Mouse (Mus musculus) cortical plate, adult 2 months (tissue): Measurements from ENCODE around the gene Gm7102. TPM values are rescaled to one million over a fixed set of nuclear protein-coding genes. Genes with fewer than 3 reads are reported as not detected.
A peak's percentile ranks its signal among the peaks of the same experiment; 100 is the strongest.

ENCODE experiments used
- H3K27ac ChIP-seq: fragments of 200-500 bp; 2 replicates; pipeline ENCODE4 v1.5.1; 2012; ENCODE audit warnings: low read length, control low read depth, inconsistent platforms; ENCODE audit not compliant: insufficient read depth
- H3K4me1 ChIP-seq: fragments of 200-500 bp; 2 replicates; pipeline ENCODE4 v1.6.1; 2011; ENCODE audit warnings: low read length; ENCODE audit not compliant: control insufficient read depth, insufficient read depth
- H3K4me3 ChIP-seq: fragments of 200-500 bp; 2 replicates; pipeline ENCODE4 v1.5.1; 2011; ENCODE audit warnings: mild to moderate bottlenecking, low read length, control low read depth; ENCODE audit not compliant: insufficient read depth
- CTCF ChIP-seq: fragments of 200-500 bp; IDR thresholded peaks from 2 replicates; pipeline ENCODE4 v1.5.1; 2011; ENCODE audit warnings: mild to moderate bottlenecking, control low read depth, low read length; ENCODE audit not compliant: insufficient read depth; ENCODE audit errors: extremely low read depth
- POLR2A ChIP-seq: fragments of 200-500 bp; IDR thresholded peaks from 2 replicates; pipeline ENCODE4 v1.6.1; 2011; ENCODE audit warnings: mild to moderate bottlenecking, low read length, control low read depth; ENCODE audit not compliant: insufficient read depth; ENCODE audit errors: extremely low read depth
- polyA plus RNA-seq: library from polyadenylated mRNA; depleted of rRNA; stranded (reverse); fragments of >200 nt; gene quantifications from 2 replicates; pipeline ENCODE4 v1.2.3, GENCODE M21; 2012; rRNA removed

Gm7102 gene
- polyA plus RNA-seq, 1 experiment = not detected

DNA sequence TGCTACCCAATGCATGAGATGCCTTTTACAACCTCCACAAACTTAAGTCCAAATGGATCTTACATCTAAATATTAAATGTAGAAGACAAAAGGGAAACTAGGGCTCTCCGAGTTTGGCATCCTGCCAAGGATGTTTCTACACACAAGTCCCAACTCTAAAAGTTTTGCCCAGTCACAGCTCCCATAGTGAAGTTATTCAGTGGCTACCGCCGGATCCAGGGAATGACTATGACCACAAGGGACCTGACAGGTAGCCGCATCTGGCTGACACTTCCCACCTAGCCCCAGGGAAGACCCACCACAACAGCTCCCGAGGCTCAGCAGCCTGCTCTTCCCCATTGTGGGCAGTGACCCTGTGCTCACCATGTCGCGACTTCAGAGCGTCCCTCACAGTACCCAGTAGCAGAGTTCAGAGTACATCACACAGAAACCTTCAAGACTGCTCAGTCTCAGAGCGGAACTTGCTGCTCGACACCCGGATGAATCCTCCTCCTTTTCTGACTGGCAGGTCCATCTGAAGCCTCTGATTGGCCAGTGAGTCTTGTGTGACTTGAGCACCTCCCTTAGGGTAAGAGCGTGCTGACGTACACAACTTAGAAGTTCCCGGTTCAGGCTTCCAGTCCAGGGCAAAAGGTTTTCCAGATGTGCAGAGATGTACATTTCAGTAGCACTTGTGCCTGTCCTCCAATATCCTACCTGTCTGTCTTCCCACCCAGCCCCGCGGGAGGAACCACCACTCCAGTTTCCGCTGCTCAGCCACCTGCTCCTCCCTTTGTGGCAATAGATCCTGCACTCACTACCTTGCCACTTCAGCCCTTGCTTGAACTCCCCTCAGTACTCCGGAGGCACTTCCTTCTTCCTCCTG, 35.5 kb downstream of the Gm7102 start, which contains the start of gene Zfp950:
Zfp950 (minus strand) TSS at position 499 of the 865 bp plus-strand sequence.
- H3K4me1 ChIP-seq = peaks cover 2% of the 10 kb centered on the region; the same call in 1 of the 2 replicates
- no peak within 1 kb of the TSS for H3K27ac ChIP-seq
- peak within 1 kb of the TSS; percentile 84 for H3K4me3 ChIP-seq
- TF ChIP-seq POLR2A (0 out of 2 replicates have a peak, but pooled peaks have one; percentile 47), CTCF (no peak)

DNA sequence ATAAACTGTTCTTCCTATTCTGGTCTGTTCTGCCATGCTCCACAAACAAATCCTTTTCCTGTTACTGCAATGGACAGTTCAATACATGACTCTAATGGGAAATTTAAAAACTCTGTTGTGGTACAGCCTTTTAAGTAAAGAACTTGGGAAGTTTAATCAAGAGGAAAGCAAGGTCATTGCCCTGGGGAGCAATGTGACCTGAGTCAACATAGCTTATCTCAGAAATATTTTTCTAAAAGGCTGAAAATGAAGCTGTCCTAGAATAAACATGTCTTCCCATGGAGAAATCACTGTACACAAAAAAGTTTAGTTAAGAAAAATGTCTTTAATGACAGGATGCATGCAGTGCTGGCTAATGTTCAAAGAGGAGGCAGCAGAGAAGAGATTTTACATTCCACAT, 37.5 kb downstream of the Gm7102 start:
- H3K4me3 ChIP-seq = no peak overlapping the region
- TF ChIP-seq POLR2A = no peak
- no peak for TF ChIP-seq CTCF
- H3K4me1 ChIP-seq = peaks cover 2% of the 10 kb centered on the region; the same call in 1 of the 2 replicates
- no peak overlapping the region for H3K27ac ChIP-seq

DNA sequence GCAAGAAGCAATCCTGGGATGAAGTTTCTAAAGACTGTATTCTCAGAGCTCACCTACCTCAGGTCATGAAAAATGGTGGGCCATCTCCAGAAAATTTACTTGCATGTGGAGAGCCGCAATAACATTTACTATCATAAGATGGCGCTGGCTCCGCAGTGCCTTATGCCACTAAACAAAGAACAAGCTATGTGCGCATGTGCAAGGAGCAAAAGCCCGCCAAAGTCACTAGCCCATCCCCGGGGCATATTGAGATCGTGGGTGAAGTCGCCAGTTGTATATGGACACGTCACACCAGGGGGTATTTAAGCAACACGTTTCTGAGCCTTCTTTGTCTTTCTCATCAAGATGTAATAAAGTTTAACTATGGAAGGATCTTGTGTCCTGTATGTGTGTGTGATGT, 45.0 kb downstream of the Gm7102 start:
- Histone ChIP-seq H3K27ac (no peak overlapping the region), H3K4me3 (no peak overlapping the region), H3K4me1 (no peaks in the 10 kb centered on the region)
- TF ChIP-seq POLR2A (no peak), CTCF (no peak)

Other genes starting within 250 kb of the Gm7102 start
- gene Zfp950, start 35.5 kb downstream of the Gm7102 start, polyA plus RNA-seq = 46.8 and 50.5 TPM in 2 replicates
- gene Gm6020, start 7.6 kb upstream of the Gm7102 start, polyA plus RNA-seq = not detected in 2 replicates
- 133 and 150 TPM in 2 replicates for gene Csf2ra, start 52.1 kb upstream of the Gm7102 start, polyA plus RNA-seq
- gene Gm21060, start 120.8 kb upstream of the Gm7102 start, polyA plus RNA-seq = not detected in 2 replicates